Mouse (Mus musculus) kidney, embryonic 16.5 days (tissue): ENCODE measurements at regions not wholly inside any gene's neighbourhood (a gene's known extent, or its start where the extent isn't known, plus 50 kb on each side); places are given as distances from the start of the nearest gene placed in this dataset.

ENCODE experiments used
- ATAC-seq: fragments of 200-750 bp; cut with Nextera tagmentation; 2 replicates; pipeline ENCODE4 v1.8.0; 2017; ENCODE audit warnings: moderate TSS enrichment; ENCODE audit not compliant: low FRiP score, low TSS enrichment
- H3K27ac ChIP-seq: fragments of 300-500 bp; sonication (generic); 2 replicates; pipeline ENCODE4 v1.5.1; 2014; ENCODE audit warnings: low read length
- H3K27me3 ChIP-seq: fragments of 300-500 bp; sonication (generic); 2 replicates; pipeline ENCODE4 v1.6.1; 2014; ENCODE audit warnings: low read length, control low read depth, mixed read lengths; ENCODE audit not compliant: insufficient read depth
- H3K36me3 ChIP-seq: fragments of 300-500 bp; sonication (generic); 2 replicates; pipeline ENCODE4 v1.6.1; 2014; ENCODE audit warnings: low read length, control low read depth, mixed read lengths; ENCODE audit not compliant: insufficient read depth
- H3K4me1 ChIP-seq: fragments of 300-500 bp; sonication (generic); 2 replicates; pipeline ENCODE4 v1.6.1; 2014; ENCODE audit warnings: low read length, control low read depth, mixed read lengths; ENCODE audit not compliant: insufficient read depth
- H3K4me2 ChIP-seq: fragments of 300-500 bp; sonication (generic); replicated peaks from 2 replicates; pipeline ENCODE4 v1.6.1; 2014; ENCODE audit warnings: low read depth, low read length
- H3K4me3 ChIP-seq: fragments of 300-500 bp; sonication (generic); 2 replicates; pipeline ENCODE4 v1.5.1; 2014; ENCODE audit warnings: mild to moderate bottlenecking, low read length
- H3K9ac ChIP-seq: fragments of 300-500 bp; sonication (generic); replicated peaks from 2 replicates; pipeline ENCODE4 v1.6.1; 2014; ENCODE audit warnings: low read length
- H3K9me3 ChIP-seq: fragments of 300-500 bp; sonication (generic); 2 replicates; pipeline ENCODE4 v1.6.1; 2016; ENCODE audit warnings: low read length, control low read depth
- WGBS: fragments of 180-500 bp; shearing (Covaris S2); extraction: QIAGEN DNeasy Blood & Tissue Kit; methylation state at CpG from one replicate; pipeline ENCODE4 v1.1.7; 2014; 5-methylcytosine and 5-hydroxymethylcytosine counted together

DNA sequence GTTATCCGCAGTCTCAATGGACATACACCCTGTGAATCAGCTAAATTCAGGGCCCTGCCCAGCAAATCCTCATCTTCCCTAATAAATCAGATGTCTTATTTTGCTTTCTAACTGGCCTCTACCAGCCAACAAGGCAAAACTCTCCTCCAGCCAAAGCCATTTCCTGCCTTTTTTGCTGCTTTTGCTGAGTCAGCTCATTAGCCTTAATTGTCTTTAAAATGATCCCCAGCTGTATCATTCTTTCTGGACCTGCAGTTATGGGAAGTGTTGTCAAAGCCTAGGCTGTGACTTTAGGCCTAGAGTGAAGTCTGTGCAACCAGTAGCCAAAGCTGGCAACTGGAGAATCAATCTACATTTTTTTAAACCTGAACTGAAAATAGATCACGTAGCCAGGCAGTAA is 81.4 kb downstream of the Mtpn start:
- WGBS: 92% methylated on average over 2 of the region's 2 CpGs
- Histone ChIP-seq H3K36me3 (no peaks in the 10 kb centered on the region), H3K9me3 (no peaks in the 10 kb centered on the region), H3K27me3 (no peaks in the 10 kb centered on the region), H3K9ac (no peak overlapping the region), H3K27ac (no peak overlapping the region), H3K4me1 (no peaks in the 10 kb centered on the region), H3K4me2 (no peak overlapping the region), H3K4me3 (no peak overlapping the region)
- ATAC-seq: no peak

DNA sequence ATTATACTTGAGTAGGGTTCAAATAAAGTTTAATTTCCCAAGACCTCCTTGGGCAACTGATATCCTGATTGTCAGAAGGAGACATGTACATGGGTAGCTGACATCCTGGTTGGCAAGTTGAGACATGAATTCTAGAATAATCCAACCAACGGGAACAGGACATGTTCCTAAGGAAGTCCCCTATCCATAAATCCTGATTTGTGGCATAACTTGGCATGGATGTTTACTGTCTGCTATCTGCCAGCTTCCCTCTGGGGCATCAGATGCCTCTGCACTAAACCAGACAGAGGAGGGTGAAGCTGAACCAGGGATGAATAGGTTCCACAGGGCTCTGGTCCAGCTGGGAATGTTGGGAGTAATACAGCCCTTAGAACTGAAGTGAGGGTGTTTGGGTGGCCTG is 94.7 kb downstream of the Mtpn start:
- Histone ChIP-seq H3K4me3 (no peak overlapping the region), H3K27ac (no peak overlapping the region), H3K9ac (no peak overlapping the region), H3K9me3 (no peaks in the 10 kb centered on the region), H3K4me1 (no peaks in the 10 kb centered on the region), H3K27me3 (no peaks in the 10 kb centered on the region), H3K36me3 (no peaks in the 10 kb centered on the region), H3K4me2 (no peak overlapping the region)
- WGBS: 91% methylated on average over 1 of the region's 1 CpGs
- no peak for ATAC-seq

DNA sequence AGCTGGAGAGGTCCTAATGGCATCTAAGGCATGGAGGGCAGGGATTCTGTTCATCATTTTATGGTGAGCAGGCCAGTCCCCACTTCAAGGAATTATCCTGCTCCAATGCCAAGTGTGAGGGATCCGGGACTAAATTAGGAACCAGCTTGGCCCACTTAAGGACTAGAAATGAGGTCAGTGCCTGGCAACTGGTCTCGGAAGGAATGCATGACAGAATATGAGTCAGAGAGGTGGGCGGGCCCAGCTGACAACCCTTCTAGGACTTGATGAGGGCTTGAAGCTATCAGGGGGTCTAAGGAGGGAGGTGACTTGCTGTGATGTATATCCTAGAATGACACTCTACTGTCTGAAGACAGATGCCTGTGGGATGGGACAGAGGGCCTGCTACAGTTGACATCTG is 100.4 kb upstream of the Fam180a start:
- no peaks in the 10 kb centered on the region for H3K36me3 ChIP-seq
- no peak overlapping the region for H3K4me2 ChIP-seq
- 79% methylated on average over 3 of the region's 3 CpGs for WGBS
- no peaks in the 10 kb centered on the region for H3K9me3 ChIP-seq
- no peak overlapping the region for H3K9ac ChIP-seq
- no peak overlapping the region for H3K4me3 ChIP-seq
- no peaks in the 10 kb centered on the region for H3K4me1 ChIP-seq
- no peak for ATAC-seq
- no peaks in the 10 kb centered on the region for H3K27me3 ChIP-seq
- no peak overlapping the region for H3K27ac ChIP-seq

DNA sequence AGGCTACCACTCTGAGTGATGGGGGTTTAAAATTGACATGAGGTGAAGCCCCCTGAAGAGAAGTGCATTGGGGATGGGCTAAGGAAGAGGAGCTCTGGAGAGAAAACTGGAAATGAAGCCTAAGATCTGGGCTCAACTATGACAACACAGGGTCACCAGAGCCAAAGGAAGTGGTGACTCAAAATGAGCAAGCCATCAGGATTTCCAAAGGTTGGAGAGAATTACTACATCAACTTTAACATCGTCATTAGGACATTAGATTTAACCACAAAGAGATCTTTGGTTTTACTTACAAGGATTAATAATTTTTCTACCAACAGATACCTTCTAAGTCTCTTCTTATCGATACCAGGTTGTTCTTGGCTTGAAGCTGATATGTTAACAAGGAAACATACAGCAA is 98.6 kb upstream of the Fam180a start:
- no peak overlapping the region for H3K4me3 ChIP-seq
- H3K4me1 ChIP-seq: no peaks in the 10 kb centered on the region
- H3K9ac ChIP-seq: no peak overlapping the region
- no peaks in the 10 kb centered on the region for H3K36me3 ChIP-seq
- 92% methylated on average over 2 of the region's 2 CpGs for WGBS
- H3K27ac ChIP-seq: no peak overlapping the region
- ATAC-seq: no peak
- no peaks in the 10 kb centered on the region for H3K27me3 ChIP-seq
- H3K9me3 ChIP-seq: peaks cover 4% of the 10 kb centered on the region; the same call in 1 of the 2 replicates
- H3K4me2 ChIP-seq: no peak overlapping the region

DNA sequence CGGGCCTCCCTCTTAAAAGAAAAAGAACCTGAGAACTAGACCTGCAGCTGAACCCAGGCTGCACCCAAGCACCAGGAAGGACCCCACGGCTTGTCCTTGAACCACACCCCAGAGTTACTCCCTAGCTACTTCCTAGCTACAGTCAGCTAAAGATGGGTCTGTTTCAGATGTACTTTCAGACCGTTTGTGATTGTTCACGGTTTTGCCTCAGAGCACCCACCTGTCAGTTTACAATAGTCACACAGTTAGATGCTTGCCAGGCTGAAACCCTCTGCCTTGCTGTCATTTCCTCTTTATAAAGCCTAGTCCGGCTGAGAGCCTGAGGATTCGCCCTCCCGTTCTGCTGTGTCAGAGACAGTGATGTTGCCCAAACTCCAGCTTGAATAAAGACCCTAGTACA is 95.0 kb upstream of the Fam180a start:
- H3K4me2 ChIP-seq: no peak overlapping the region
- no peak overlapping the region for H3K9ac ChIP-seq
- H3K4me3 ChIP-seq: no peak overlapping the region
- no peaks in the 10 kb centered on the region for H3K4me1 ChIP-seq
- H3K9me3 ChIP-seq: peaks cover 4% of the 10 kb centered on the region; the same call in 1 of the 2 replicates
- no peak overlapping the region for H3K27ac ChIP-seq
- ATAC-seq: no peak
- 75% methylated on average over 7 of the region's 7 CpGs for WGBS
- no peaks in the 10 kb centered on the region for H3K27me3 ChIP-seq
- no peaks in the 10 kb centered on the region for H3K36me3 ChIP-seq

DNA sequence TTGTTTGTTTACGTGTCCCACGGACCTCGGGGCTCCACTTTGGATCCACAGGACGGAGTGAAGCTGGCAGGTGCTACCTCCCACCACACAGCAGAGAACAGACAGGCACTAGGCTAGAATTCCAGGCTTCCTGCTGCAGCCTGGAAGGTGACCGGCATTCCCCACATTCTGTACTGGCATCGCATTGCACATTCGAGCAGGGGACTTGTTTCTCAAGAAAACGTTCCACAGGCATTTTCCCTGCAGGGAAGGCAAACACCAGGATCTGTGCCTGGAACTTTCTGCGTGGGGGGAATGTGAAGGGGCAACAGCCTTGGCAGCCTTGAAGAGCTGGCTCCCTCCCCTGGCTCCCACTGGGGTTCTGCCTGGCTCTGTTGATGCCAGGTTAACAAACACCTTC is 79.1 kb upstream of the Fam180a start:
- Histone ChIP-seq H3K9ac (no peak overlapping the region), H3K4me3 (no peak overlapping the region), H3K4me2 (no peak overlapping the region), H3K4me1 (no peaks in the 10 kb centered on the region), H3K27ac (no peak overlapping the region), H3K27me3 (no peaks in the 10 kb centered on the region), H3K36me3 (no peaks in the 10 kb centered on the region), H3K9me3 (no peaks in the 10 kb centered on the region)
- 59% methylated on average over 9 of the region's 9 CpGs for WGBS
- ATAC-seq: no peak

DNA sequence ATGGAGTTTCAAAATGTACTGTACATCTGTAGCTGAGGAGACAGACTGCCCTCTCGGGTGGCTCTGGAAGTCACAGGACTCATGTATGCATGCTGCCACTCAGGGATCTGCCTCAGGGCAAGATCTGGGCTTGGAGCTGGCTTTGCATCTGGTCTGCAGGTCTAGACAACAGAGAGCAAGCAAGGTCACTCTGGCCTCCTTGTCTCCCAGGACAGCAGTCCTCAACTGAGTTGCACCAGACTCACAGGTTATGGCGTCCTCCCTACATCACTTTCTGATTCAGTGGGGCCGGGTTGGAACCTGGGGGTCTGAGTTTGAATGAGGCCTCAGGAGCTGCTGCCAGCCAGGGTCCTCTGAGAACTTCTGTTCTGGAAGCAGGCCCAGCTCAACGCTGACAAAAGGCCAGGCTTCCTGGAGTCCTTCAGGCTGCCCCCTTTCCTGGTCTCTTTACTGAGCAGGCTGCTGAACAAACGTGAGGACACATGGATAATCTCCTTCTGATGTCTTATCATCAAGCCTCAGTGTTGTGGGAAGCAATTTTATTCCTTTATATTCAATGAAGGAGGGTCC is 77.5 kb upstream of the Fam180a start:
- 78% methylated on average over 5 of the region's 5 CpGs for WGBS
- Histone ChIP-seq H3K9ac (no peak overlapping the region), H3K36me3 (no peaks in the 10 kb centered on the region), H3K4me3 (no peak overlapping the region), H3K9me3 (no peaks in the 10 kb centered on the region), H3K27me3 (no peaks in the 10 kb centered on the region), H3K27ac (no peak overlapping the region), H3K4me2 (no peak overlapping the region), H3K4me1 (no peaks in the 10 kb centered on the region)
- ATAC-seq: no peak

DNA sequence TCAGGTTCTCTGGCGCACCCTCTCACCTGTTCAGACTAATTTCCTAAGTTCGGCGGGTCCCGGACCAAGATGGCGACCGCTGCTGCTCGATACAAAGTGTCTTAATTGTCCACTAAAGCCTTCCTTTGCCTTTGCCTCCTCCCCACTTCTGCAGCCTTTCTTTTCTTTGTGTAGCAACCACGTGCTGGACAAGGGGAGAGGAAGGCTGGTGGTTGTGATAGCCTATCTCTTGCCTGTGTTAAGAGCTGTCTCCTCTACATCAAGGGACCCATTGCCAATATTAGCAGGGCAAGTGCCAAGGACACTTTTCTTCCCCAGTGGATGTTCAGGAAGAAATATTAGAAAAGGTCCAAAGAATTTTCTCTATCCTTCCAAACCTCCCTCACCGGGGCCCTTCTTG is 69.8 kb upstream of the Fam180a start:
- H3K9ac ChIP-seq: no peak overlapping the region
- H3K27me3 ChIP-seq: no peaks in the 10 kb centered on the region
- H3K36me3 ChIP-seq: no peaks in the 10 kb centered on the region
- no peak overlapping the region for H3K4me2 ChIP-seq
- no peak overlapping the region for H3K27ac ChIP-seq
- no peak overlapping the region for H3K4me3 ChIP-seq
- WGBS: 96% methylated on average over 8 of the region's 9 CpGs
- no peak for ATAC-seq
- no peaks in the 10 kb centered on the region for H3K4me1 ChIP-seq
- no peaks in the 10 kb centered on the region for H3K9me3 ChIP-seq

DNA sequence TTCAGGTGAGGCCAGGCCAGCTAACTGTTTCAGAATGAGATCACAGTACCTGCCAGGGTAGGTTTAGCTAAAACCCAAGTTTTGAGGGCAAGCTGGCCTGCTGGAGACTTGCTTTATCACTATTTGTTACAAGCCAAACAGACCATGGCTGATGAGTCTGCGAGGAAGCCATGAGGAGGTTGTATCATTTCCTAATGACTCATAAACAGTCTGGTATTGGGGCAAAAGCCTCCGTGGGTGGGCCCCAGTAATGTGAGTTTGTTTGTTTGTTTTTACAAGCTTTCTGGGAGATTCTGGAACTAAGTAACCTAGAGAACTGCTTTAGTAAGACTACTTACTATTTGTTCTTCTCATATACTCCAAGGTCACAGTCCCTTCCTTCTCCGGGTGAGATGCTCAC is 62.9 kb upstream of the Fam180a start:
- ATAC-seq: no peak
- WGBS: 27% methylated on average over 3 of the region's 3 CpGs
- H3K4me2 ChIP-seq: no peak overlapping the region

DNA sequence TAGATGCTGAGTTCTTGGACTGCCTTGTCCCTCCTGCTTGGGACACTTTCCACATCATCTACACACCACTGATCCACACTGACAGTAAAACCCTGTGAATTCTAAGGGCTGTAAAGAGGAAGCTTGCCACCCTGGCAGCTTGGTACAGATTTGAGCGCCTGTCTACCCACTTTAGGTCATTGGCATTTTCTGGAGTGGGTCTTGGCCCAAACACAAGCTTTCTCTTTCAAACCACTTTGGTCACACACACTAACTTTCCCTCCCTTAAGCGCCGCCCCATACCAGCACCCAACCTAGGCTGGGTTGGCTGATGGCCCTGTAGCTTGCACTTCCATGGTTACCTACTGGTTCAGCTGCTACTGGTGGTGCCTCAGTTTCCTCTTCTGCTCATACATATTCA is 55.6 kb upstream of the Fam180a start:
- no peaks in the 10 kb centered on the region for H3K9me3 ChIP-seq
- ATAC-seq: no peak
- 81% methylated on average over 3 of the region's 3 CpGs for WGBS
- no peak overlapping the region for H3K4me2 ChIP-seq
- no peak overlapping the region for H3K4me3 ChIP-seq
- H3K36me3 ChIP-seq: no peaks in the 10 kb centered on the region
- no peak overlapping the region for H3K9ac ChIP-seq
- peaks cover 9% of the 10 kb centered on the region; the same call in 1 of the 2 replicates for H3K4me1 ChIP-seq
- H3K27me3 ChIP-seq: no peaks in the 10 kb centered on the region
- no peak overlapping the region for H3K27ac ChIP-seq

More for the DNA sequence above, 62.9 kb upstream of the Fam180a start:
- Histone ChIP-seq H3K9me3 (no peaks in the 10 kb centered on the region), H3K27me3 (no peaks in the 10 kb centered on the region), H3K36me3 (no peaks in the 10 kb centered on the region), H3K4me3 (no peak overlapping the region), H3K27ac (no peak overlapping the region), H3K4me1 (no peaks in the 10 kb centered on the region), H3K9ac (no peak overlapping the region)
